Mouse (Mus musculus) layer of hippocampus, adult 8-10 months (tissue): ENCODE measurements around the gene Cpne1. TPM values are rescaled to one million over a fixed set of nuclear protein-coding genes. Genes with fewer than 3 reads are reported as not detected.

Experiments
- DNase-seq, 2 experiments: peaks; one replicate each; pipeline ENCODE4 v3.0.0; 2022; ENCODE audit warnings: low spot score in 2 of 2
- total RNA-seq, 4 experiments: library from RNA; stranded (reverse); gene quantifications; 2 replicates each; pipeline ENCODE4 v1.2.4; 2022

Cpne1 gene
- total RNA-seq, 4 experiments from 2014 or later, result 31.2 to 34.6 (median 33.0) TPM

DNA sequence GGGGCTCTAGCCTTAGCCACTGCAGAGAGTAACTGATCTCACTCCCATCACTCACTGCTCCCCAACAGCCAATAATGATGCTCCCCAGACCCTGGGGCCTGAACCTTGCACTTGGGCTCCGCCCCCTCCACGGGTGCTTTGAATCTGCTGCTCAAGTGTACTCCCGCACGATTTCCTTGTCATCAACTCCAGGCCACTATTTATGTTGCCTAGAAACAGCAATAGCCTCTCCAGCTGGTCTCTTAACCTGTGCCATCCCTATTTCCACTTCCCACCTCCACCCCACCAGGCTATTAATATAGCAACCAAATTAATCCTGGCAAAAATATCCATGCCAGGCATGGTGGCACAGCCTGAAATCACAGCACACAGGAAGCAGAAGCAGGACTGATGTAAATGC lies 32.1 kb downstream of the Cpne1 start:
- no peak for DNase-seq

DNA sequence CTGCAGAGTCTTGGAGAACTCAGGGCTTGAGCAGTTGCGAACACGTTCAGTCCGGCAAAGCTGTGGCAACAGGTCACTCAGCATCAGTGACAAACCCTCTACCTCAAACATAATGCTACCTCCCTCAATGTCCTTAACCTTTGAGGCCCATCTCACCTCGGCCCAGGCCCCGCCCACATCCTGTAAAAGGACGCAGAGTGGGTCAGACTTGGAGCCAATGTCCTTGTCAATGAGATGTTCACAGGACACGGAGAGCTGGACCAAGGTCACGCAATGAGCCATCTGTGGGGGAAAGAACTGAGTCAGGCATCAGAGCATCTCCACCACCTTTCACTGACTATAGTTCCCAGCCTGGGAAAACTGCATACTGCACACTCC lies 32.6 kb downstream of the Cpne1 start:
- no peak for DNase-seq

DNA sequence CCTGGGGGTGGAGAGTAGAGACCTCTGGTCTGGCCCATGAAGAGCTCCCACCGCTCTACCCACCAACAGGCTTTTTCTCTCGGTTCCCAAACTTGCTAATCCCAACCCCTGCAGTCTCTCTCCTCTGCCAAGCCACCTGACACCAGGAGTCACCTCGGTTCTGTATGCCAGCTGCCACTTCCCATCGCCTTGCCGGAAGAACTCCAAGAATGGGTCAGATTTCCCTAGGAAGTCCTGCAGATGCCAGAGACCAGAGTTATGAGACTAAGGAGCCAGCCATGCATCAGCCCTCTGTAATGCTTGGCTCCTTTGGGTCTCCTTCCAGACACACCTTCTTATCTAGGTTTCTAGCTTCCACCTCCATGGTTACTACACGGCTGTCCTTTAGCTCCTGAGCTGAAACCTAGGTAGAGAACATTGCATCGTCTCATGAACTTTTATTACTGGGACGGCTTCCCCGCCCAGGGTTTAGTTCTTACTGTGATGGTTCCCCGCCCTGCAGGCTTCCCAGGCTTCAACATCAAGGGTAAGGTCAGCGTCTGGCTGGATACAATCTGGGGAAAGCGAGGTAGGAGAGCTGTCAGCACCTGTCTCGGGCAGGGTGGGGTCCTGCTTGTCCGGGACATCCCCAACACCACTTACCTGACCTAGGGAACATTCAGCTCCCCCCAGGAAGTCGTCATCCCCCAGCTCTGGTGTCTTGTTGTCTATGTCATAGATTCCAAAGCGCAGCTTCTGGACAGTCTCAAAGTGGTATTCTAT lies 33.2 kb downstream of the Cpne1 start:
- no peak for DNase-seq

GRCm38 (mm10) chr2:156077461-156077860 lies 34.3 kb downstream of the Cpne1 start:
- DNase-seq, result no peak

DNA sequence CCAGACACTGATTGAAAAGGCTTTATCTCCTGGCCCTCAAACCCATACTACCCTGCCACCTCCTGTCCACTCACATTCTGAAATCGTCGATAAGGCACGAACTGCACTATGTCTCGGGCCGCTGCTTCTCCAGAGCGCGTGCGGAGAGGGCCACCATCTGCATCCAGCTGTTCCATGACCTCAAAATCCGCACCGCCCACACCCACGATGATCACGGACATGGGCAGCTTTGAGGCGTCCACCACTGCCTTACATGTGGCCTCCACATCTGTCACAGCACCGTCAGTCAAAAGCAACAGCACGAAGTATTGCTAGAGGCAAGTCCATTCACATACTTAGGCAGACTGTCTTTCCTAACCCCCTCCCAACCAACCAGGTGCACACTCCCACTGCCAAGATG lies 38.0 kb downstream of the Cpne1 start:
- no peak for DNase-seq

- DNase-seq, result no peak
These were observed 40.5 kb downstream of the Cpne1 start for GRCm38 (mm10) chr2:156071236-156071635.

GRCm38 (mm10) chr2:156067916-156068315 lies 43.8 kb downstream of the Cpne1 start:
- no peak for DNase-seq

- DNase-seq, result no peak
These were observed 45.6 kb downstream of the Cpne1 start for GRCm38 (mm10) chr2:156066126-156066525.

- DNase-seq, result peak in 1 of 2 experiments; percentile 51
These were observed 46.4 kb downstream of the Cpne1 start, which contains the start of gene Spag4 for GRCm38 (mm10) chr2:156065099-156066041. Spag4 (plus strand) TSS chr2:156065175.

DNA sequence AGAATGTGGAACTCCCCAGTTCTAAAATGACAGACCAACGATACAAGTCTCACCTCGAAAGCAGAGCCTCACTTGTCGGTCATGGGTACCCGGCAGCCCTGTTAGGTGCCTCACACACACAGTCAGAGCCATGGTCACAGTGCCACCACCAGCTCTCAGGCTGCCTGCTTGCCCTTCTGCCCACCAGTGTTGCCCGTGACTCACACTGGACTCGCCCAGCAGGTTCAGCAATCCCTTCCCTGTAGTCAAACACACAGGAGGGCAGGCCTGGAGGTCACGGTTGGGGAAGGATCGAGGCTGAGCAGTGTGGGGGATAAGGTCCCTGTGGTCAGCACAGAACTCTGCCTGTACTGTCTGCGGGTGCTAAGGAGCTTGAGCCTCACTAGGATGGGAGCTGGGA lies 58.9 kb downstream of the Cpne1 start, which contains the start of gene Fer1l4:
Fer1l4 (minus strand) TSS at position 132 of the 400 bp plus-strand sequence.
- no peak for DNase-seq

DNA sequence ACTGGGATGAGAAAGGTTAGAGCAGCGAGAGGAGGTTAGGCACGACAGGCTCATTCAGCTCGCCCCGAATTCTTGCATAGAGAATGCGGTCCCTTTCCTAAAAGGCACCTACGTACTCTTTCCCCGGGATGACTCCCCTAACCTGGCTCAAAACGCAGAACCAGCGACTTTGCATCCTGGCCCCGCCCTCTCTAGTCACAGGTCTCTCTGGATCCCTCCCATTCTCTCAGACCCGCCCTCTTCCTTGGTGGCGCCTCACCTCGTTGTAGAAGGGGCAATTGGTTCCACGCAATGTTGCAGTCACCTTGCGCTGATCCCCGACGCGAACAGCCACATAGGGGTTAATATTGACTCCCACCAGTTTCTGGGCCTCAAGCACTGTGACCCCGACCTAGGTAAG lies 63.8 kb downstream of the Cpne1 start:
- no peak for DNase-seq

DNA sequence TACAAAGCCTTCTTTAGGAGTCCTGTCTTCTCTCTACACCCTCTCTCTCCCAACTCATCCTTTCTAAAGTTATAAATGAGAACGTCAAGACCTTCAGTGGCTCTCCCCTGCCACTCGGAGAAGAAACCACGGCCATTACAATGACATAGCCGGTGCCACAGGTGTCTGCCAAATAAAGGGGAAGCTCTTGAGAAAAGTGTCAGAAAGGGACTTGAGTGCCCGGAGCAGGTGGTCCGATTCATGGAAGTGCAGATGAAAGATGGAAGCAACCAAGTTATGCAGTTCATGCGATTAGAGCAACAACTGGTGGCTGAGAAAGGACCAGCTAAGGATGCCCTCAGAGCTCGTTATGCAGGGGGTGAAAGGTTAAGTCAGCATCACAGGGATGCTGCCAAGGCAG lies 68.9 kb downstream of the Cpne1 start:
- no peak for DNase-seq

GRCm38 (mm10) chr2:156039390-156039789 lies 72.4 kb downstream of the Cpne1 start:
- no peak for DNase-seq

DNA sequence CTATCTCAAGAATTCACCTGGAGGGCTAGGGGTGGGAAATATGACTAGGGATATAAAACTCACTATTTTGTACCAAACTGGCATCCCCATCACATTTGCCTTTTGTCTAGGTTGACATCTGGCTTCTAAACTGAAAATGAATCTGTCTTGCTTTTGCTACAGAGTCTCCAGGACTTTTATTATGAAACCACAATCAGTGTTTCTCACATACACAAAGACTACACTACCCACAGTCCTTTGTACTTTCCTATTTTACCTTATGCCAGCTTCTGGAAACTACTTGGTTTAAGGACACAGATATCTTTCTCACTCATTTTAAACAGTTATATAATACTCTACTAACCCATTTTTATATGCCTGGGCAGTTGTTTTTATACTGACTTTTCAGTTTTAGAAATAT lies 86.3 kb downstream of the Cpne1 start:
- no peak for DNase-seq

Other genes starting within 250 kb of the Cpne1 start
- 10 to 100 TPM; 76.5 to 83.3 (median 78.3) TPM for gene Uqcc1, start 181.7 kb downstream of the Cpne1 start, total RNA-seq
- gene Gm15557, start 171.2 kb downstream of the Cpne1 start, total RNA-seq, result not detected
- gene Gdf5, start 166.6 kb downstream of the Cpne1 start, total RNA-seq, result under 1 TPM in 3 of 4 experiments, not detected in 1; 0.18 to 0.31 (median 0.31) TPM
- gene Cep250, start 155.5 kb downstream of the Cpne1 start, total RNA-seq, result 10 to 100 TPM; 21.9 to 24.9 (median 24.5) TPM
- 1 to 10 TPM in 3 of 4 experiments, under 1 TPM in 1; 0.97 to 3.0 (median 2.0) TPM for gene 6430550D23Rik, start 104.0 kb downstream of the Cpne1 start, total RNA-seq
- 100 to 1,000 TPM; 182 to 233 (median 213) TPM for gene Ergic3, start 103.9 kb downstream of the Cpne1 start, total RNA-seq
- gene Fer1l4, start 59.0 kb downstream of the Cpne1 start, total RNA-seq, result not detected
- 1 to 10 TPM; 3.3 to 4.7 (median 4.2) TPM for gene Spag4, start 46.8 kb downstream of the Cpne1 start, total RNA-seq
- 10 to 100 TPM; 25.4 to 37.4 (median 33.1) TPM for gene Rbm12, start within 50 bp of the Cpne1 start, total RNA-seq
- 10 to 100 TPM; 17.8 to 23.4 (median 20.3) TPM for gene Gm28036, start 15.1 kb upstream of the Cpne1 start, total RNA-seq
- 100 to 1,000 TPM in 3 of 4 experiments, 10 to 100 TPM in 1; 99.4 to 184 (median 132) TPM for gene Romo1, start 32.1 kb upstream of the Cpne1 start, total RNA-seq
- 10 to 100 TPM; 39.0 to 54.5 (median 44.0) TPM for gene Nfs1, start 32.2 kb upstream of the Cpne1 start, total RNA-seq
- 100 to 1,000 TPM; 305 to 360 (median 339) TPM for gene Rbm39, start 68.3 kb upstream of the Cpne1 start, total RNA-seq
- 100 to 1,000 TPM in 3 of 4 experiments, 10 to 100 TPM in 1; 98.7 to 122 (median 109) TPM for gene Phf20, start 84.5 kb upstream of the Cpne1 start, total RNA-seq
- 1 to 10 TPM; 4.8 to 7.1 (median 6.8) TPM for gene Cnbd2, start 200.3 kb upstream of the Cpne1 start, total RNA-seq
- 10 to 100 TPM; 59.9 to 80.3 (median 72.3) TPM for gene Scand1, start 200.7 kb upstream of the Cpne1 start, total RNA-seq